Mouse (Mus musculus): ENCODE data around the gene Ppp1r27. TPM values are rescaled to one million over a fixed set of nuclear protein-coding genes. Genes with fewer than 3 reads are reported as not detected.
A peak's percentile ranks its signal among the peaks of the same experiment; 100 is the strongest.

The Ppp1r27 gene
- polyA plus RNA-seq, 1 experiment from 2014 or later, result not detected

GRCm38 (mm10) chr11:120541907-120542306 is 9.0 kb downstream of the Ppp1r27 start:
- Histone ChIP-seq H3K4me1 (ENCODE audit: control insufficient read depth, insufficient read depth, low read length) (no peaks in the 10 kb centered on the region), H3K4me2 (ENCODE audit: low read depth) (no peak overlapping the region), H3K9ac (ENCODE audit: low read length) (no peak overlapping the region), H3K27me3 (ENCODE audit: control insufficient read depth, insufficient read depth, low read length) (no peaks in the 10 kb centered on the region), H3K27ac (ENCODE audit: low read depth, low read length) (no peak overlapping the region), H3K9me3 (ENCODE audit: control insufficient read depth, low read length) (no peaks in the 10 kb centered on the region), H3K36me3 (ENCODE audit: control insufficient read depth, insufficient read depth, low read length) (peaks cover 15% of the 10 kb centered on the region; the same call in 1 of the 2 replicates), H3K4me3 (ENCODE audit: low read depth, low read length) (no peak overlapping the region)
- peak; percentile 18 for DNase-seq (ENCODE audit: low spot score)
- 45% methylated on average over 4 of the region's 4 CpGs for WGBS
- ATAC-seq (ENCODE audit: insufficient read depth, low FRiP score, low TSS enrichment), result no peak

GRCm38 (mm10) chr11:120539285-120540014 is 11.5 kb downstream of the Ppp1r27 start:
- Histone ChIP-seq H3K9me3 (ENCODE audit: control insufficient read depth, low read length) (no peaks in the 10 kb centered on the region), H3K4me2 (ENCODE audit: low read depth) (no peak overlapping the region), H3K4me3 (ENCODE audit: low read depth, low read length) (no peak overlapping the region), H3K9ac (ENCODE audit: low read length) (no peak overlapping the region), H3K36me3 (ENCODE audit: control insufficient read depth, insufficient read depth, low read length) (peaks cover 13% of the 10 kb centered on the region; the same call in 1 of the 2 replicates), H3K27me3 (ENCODE audit: control insufficient read depth, insufficient read depth, low read length) (no peaks in the 10 kb centered on the region), H3K27ac (ENCODE audit: low read depth, low read length) (0 out of 2 replicates have a peak overlapping the region, but pooled peaks have one; percentile 10), H3K4me1 (ENCODE audit: control insufficient read depth, insufficient read depth, low read length) (no peaks in the 10 kb centered on the region)
- 35% methylated on average over 10 of the region's 10 CpGs for WGBS
- DNase-seq (ENCODE audit: low spot score) (peak; percentile 11), ATAC-seq (ENCODE audit: insufficient read depth, low FRiP score, low TSS enrichment) (no peak)

GRCm38 (mm10) chr11:120538955-120539284 is 12.0 kb downstream of the Ppp1r27 start:
- no peak overlapping the region for H3K27ac ChIP-seq (ENCODE audit: low read depth, low read length)
- H3K9me3 ChIP-seq (ENCODE audit: control insufficient read depth, low read length), result no peaks in the 10 kb centered on the region
- ATAC-seq (ENCODE audit: insufficient read depth, low FRiP score, low TSS enrichment) (no peak), DNase-seq (ENCODE audit: low spot score) (peak; percentile 10)
- no peak overlapping the region for H3K4me3 ChIP-seq (ENCODE audit: low read depth, low read length)
- peaks cover 8% of the 10 kb centered on the region; the same call in 1 of the 2 replicates for H3K36me3 ChIP-seq (ENCODE audit: control insufficient read depth, insufficient read depth, low read length)
- H3K27me3 ChIP-seq (ENCODE audit: control insufficient read depth, insufficient read depth, low read length), result no peaks in the 10 kb centered on the region
- 71% methylated on average over 8 of the region's 8 CpGs for WGBS
- no peak overlapping the region for H3K4me2 ChIP-seq (ENCODE audit: low read depth)
- no peak overlapping the region for H3K9ac ChIP-seq (ENCODE audit: low read length)
- no peaks in the 10 kb centered on the region for H3K4me1 ChIP-seq (ENCODE audit: control insufficient read depth, insufficient read depth, low read length)

- H3K27me3 ChIP-seq (ENCODE audit: control insufficient read depth, insufficient read depth, low read length), result no peaks in the 10 kb centered on the region
- H3K36me3 ChIP-seq (ENCODE audit: control insufficient read depth, insufficient read depth, low read length), result peaks cover 7% of the 10 kb centered on the region; the same call in 1 of the 2 replicates
- no peak overlapping the region for H3K27ac ChIP-seq (ENCODE audit: low read depth, low read length)
- DNase-seq (ENCODE audit: low spot score) (peak; percentile 7), ATAC-seq (ENCODE audit: insufficient read depth, low FRiP score, low TSS enrichment) (no peak)
- 88% methylated on average over 3 of the region's 3 CpGs for WGBS
- no peaks in the 10 kb centered on the region for H3K9me3 ChIP-seq (ENCODE audit: control insufficient read depth, low read length)
- no peaks in the 10 kb centered on the region for H3K4me1 ChIP-seq (ENCODE audit: control insufficient read depth, insufficient read depth, low read length)
- H3K4me2 ChIP-seq (ENCODE audit: low read depth), result no peak overlapping the region
- H3K9ac ChIP-seq (ENCODE audit: low read length), result no peak overlapping the region
- no peak overlapping the region for H3K4me3 ChIP-seq (ENCODE audit: low read depth, low read length)
These were observed 12.4 kb downstream of the Ppp1r27 start for GRCm38 (mm10) chr11:120538485-120538884.

- 73% methylated on average over 3 of the region's 3 CpGs for WGBS
- Histone ChIP-seq H3K36me3 (ENCODE audit: control insufficient read depth, insufficient read depth, low read length) (no peaks in the 10 kb centered on the region), H3K27ac (ENCODE audit: low read depth, low read length) (no peak overlapping the region), H3K9ac (ENCODE audit: low read length) (no peak overlapping the region), H3K4me1 (ENCODE audit: control insufficient read depth, insufficient read depth, low read length) (no peaks in the 10 kb centered on the region), H3K4me2 (ENCODE audit: low read depth) (no peak overlapping the region), H3K4me3 (ENCODE audit: low read depth, low read length) (no peak overlapping the region), H3K9me3 (ENCODE audit: control insufficient read depth, low read length) (no peaks in the 10 kb centered on the region), H3K27me3 (ENCODE audit: control insufficient read depth, insufficient read depth, low read length) (peaks cover 24% of the 10 kb centered on the region)
- DNase-seq (ENCODE audit: low spot score) (no peak), ATAC-seq (ENCODE audit: insufficient read depth, low FRiP score, low TSS enrichment) (no peak)
These were observed 15.1 kb downstream of the Ppp1r27 start for GRCm38 (mm10) chr11:120535804-120536203.

GRCm38 (mm10) chr11:120535145-120535544 is 15.8 kb downstream of the Ppp1r27 start:
- Histone ChIP-seq H3K4me3 (ENCODE audit: low read depth, low read length) (no peak overlapping the region), H3K9me3 (ENCODE audit: control insufficient read depth, low read length) (no peaks in the 10 kb centered on the region), H3K4me1 (ENCODE audit: control insufficient read depth, insufficient read depth, low read length) (no peaks in the 10 kb centered on the region), H3K36me3 (ENCODE audit: control insufficient read depth, insufficient read depth, low read length) (no peaks in the 10 kb centered on the region), H3K4me2 (ENCODE audit: low read depth) (no peak overlapping the region), H3K9ac (ENCODE audit: low read length) (no peak overlapping the region), H3K27me3 (ENCODE audit: control insufficient read depth, insufficient read depth, low read length) (peaks cover 30% of the 10 kb centered on the region), H3K27ac (ENCODE audit: low read depth, low read length) (no peak overlapping the region)
- no peak for ATAC-seq (ENCODE audit: insufficient read depth, low FRiP score, low TSS enrichment)
- WGBS, result 81% methylated on average over 3 of the region's 3 CpGs
- DNase-seq (ENCODE audit: low spot score), result no peak

- 89% methylated on average over 8 of the region's 8 CpGs for WGBS
- DNase-seq (ENCODE audit: low spot score), result no peak
- Histone ChIP-seq H3K27ac (ENCODE audit: low read depth, low read length) (no peak overlapping the region), H3K9ac (ENCODE audit: low read length) (no peak overlapping the region), H3K4me3 (ENCODE audit: low read depth, low read length) (no peak overlapping the region), H3K4me2 (ENCODE audit: low read depth) (no peak overlapping the region), H3K9me3 (ENCODE audit: control insufficient read depth, low read length) (no peaks in the 10 kb centered on the region), H3K36me3 (ENCODE audit: control insufficient read depth, insufficient read depth, low read length) (no peaks in the 10 kb centered on the region), H3K4me1 (ENCODE audit: control insufficient read depth, insufficient read depth, low read length) (no peaks in the 10 kb centered on the region), H3K27me3 (ENCODE audit: control insufficient read depth, insufficient read depth, low read length) (peaks cover 41% of the 10 kb centered on the region)
- no peak for ATAC-seq (ENCODE audit: insufficient read depth, low FRiP score, low TSS enrichment)
These were observed 16.8 kb downstream of the Ppp1r27 start for GRCm38 (mm10) chr11:120534093-120534492.

- Histone ChIP-seq H3K4me1 (ENCODE audit: control insufficient read depth, insufficient read depth, low read length) (no peaks in the 10 kb centered on the region), H3K36me3 (ENCODE audit: control insufficient read depth, insufficient read depth, low read length) (no peaks in the 10 kb centered on the region), H3K9ac (ENCODE audit: low read length) (no peak overlapping the region), H3K27ac (ENCODE audit: low read depth, low read length) (no peak overlapping the region), H3K27me3 (ENCODE audit: control insufficient read depth, insufficient read depth, low read length) (peaks cover 50% of the 10 kb centered on the region), H3K9me3 (ENCODE audit: control insufficient read depth, low read length) (no peaks in the 10 kb centered on the region), H3K4me2 (ENCODE audit: low read depth) (no peak overlapping the region), H3K4me3 (ENCODE audit: low read depth, low read length) (no peak overlapping the region; the same call in 1 of the 2 replicates)
- 28% methylated on average over 9 of the region's 9 CpGs for WGBS
- DNase-seq (ENCODE audit: low spot score) (no peak), ATAC-seq (ENCODE audit: insufficient read depth, low FRiP score, low TSS enrichment) (no peak)
These were observed 19.3 kb downstream of the Ppp1r27 start for GRCm38 (mm10) chr11:120531646-120532045.

All from neural tube, embryonic 11.5 days (tissue).